In genomic region chr15:77916851-77917544, GRCm38 (mm10) we compare ENCODE assay signal across 8 mouse cellular contexts. TPM values are rescaled to one million over a fixed set of nuclear protein-coding genes. Genes with fewer than 3 reads are reported as not detected.
DNase-seq lines count a peak whose midpoint lies in the region; ATAC-seq and TF ChIP-seq lines count a peak whose summit lies in the region.

No protein-coding gene starts in this region.

- peaks cover 49 to 87% of the 10 kb centered on the region in 2 experiments for H3K36me3 ChIP-seq in CH12.LX (replicated peaks in 1 of 2; ENCODE audit: control insufficient read depth in 1 of 2, insufficient read depth in 1 of 2, low read length in 1 of 2)
- peaks cover 48% of the 10 kb centered on the region for H3K36me3 ChIP-seq in heart, embryonic 15.5 days

- no peaks in the 10 kb centered on the region for H3K27me3 ChIP-seq in CH12.LX (replicated peaks)
- no peaks in the 10 kb centered on the region for H3K27me3 ChIP-seq in heart, embryonic 15.5 days

- no peaks in the 10 kb centered on the region for H3K9me3 ChIP-seq in CH12.LX (replicated peaks; ENCODE audit: low read length)
- H3K9me3 ChIP-seq in heart, embryonic 15.5 days (replicated peaks), result no peaks in the 10 kb centered on the region

- DNase-seq in CH12.LX (ENCODE audit: extremely low read depth), result peak; percentile 82
- peak; percentile 96 for DNase-seq in kidney, postnatal 4 days
- DNase-seq in lung, adult 2 months, result peak; percentile 90
- peak; percentile 85 for DNase-seq in ovary, postnatal 36 days (ENCODE audit: low spot score)
- peak; percentile 88 for DNase-seq in thymus, postnatal 14 days

- ATAC-seq in heart, embryonic 15.5 days (replicated peaks; ENCODE audit: insufficient number of reproducible peaks, insufficient read depth, low FRiP score, low read depth), result 0 out of 2 replicates have a peak, but pooled peaks have one; percentile 27

- H3K27ac ChIP-seq in CH12.LX (ENCODE audit: insufficient read depth, low read depth), result no peak overlapping the region
- no peak overlapping the region for H3K27ac ChIP-seq in bone marrow, adult 2 months (ENCODE audit: control insufficient read depth, insufficient read depth, low read depth, low read length, poor library complexity)
- H3K27ac ChIP-seq in embryonic fibroblast, embryonic 13.5 days (ENCODE audit: insufficient read depth, low read length), result no peak overlapping the region; the same call in 1 of the 2 replicates
- H3K27ac ChIP-seq in heart, embryonic 15.5 days, result no peak overlapping the region

- H3K9ac ChIP-seq in CH12.LX (ENCODE audit: insufficient read depth, low read depth), result no peak overlapping the region
- no peak overlapping the region for H3K9ac ChIP-seq in heart, embryonic 15.5 days

- TF ChIP-seq EP300 in CH12.LX (IDR thresholded peaks at IDR 0.05; ENCODE audit: low read length), result no peak

- 39% methylated on average over 8 of the region's 8 CpGs for WGBS in bone marrow, adult 2 months
- WGBS in heart, embryonic 15.5 days, result 36% methylated on average over 8 of the region's 8 CpGs
- WGBS in lung, adult 2 months, result 31% methylated on average over 8 of the region's 8 CpGs

- TF ChIP-seq CTCF in CH12.LX (conservative IDR thresholded peaks at IDR 0.05 in 1 of 2, IDR thresholded peaks at IDR 0.05 in 1 of 2; ENCODE audit: low read depth in 2 of 2, low read length in 2 of 2), result peak; percentile 82 to 84
- TF ChIP-seq CTCF in bone marrow, adult 2 months (IDR thresholded peaks at IDR 0.05; ENCODE audit: control insufficient read depth, insufficient read depth, low read length), result peak; percentile 88
- peak; percentile 78; the same call in 1 of the 2 replicates for TF ChIP-seq CTCF in embryonic fibroblast, embryonic 13.5 days (IDR thresholded peaks at IDR 0.05; ENCODE audit: borderline replicate concordance, insufficient read depth, low read length)
- peak; percentile 93 for TF ChIP-seq CTCF in lung, adult 2 months (IDR thresholded peaks at IDR 0.05; ENCODE audit: insufficient read depth, low read length)

- peaks cover 2 to 34% of the 10 kb centered on the region in 2 experiments; a peak in 3 of 4 replicates for H3K4me1 ChIP-seq in CH12.LX (ENCODE audit: control insufficient read depth in 1 of 2, insufficient read depth in 2 of 2)
- no peaks in the 10 kb centered on the region for H3K4me1 ChIP-seq in bone marrow, adult 2 months (ENCODE audit: control insufficient read depth, insufficient read depth, low read length)
- H3K4me1 ChIP-seq in embryonic fibroblast, embryonic 13.5 days (ENCODE audit: control insufficient read depth, insufficient read depth, low read length), result peaks cover 6% of the 10 kb centered on the region; the same call in 1 of the 2 replicates
- H3K4me1 ChIP-seq in heart, embryonic 15.5 days (replicated peaks), result peaks cover 20% of the 10 kb centered on the region
- peaks cover 12% of the 10 kb centered on the region for H3K4me1 ChIP-seq in lung, adult 2 months (ENCODE audit: control insufficient read depth, insufficient read depth, low read length)

- peak; percentile 81 for TF ChIP-seq RAD21 in CH12.LX (IDR thresholded peaks at IDR 0.05; ENCODE audit: low read depth, low read length)

- H3K79me2 ChIP-seq in CH12.LX (replicated peaks; ENCODE audit: control insufficient read depth, extremely low read depth, insufficient read depth, poor library complexity, severe bottlenecking), result 0 out of 2 replicates have a peak, but pooled peaks cover 4% of the 10 kb centered on the region

- in situ Hi-C loops in CH12.LX (cut with MboI; ENCODE audit: low pct_ligation_motif_present, low pct_unique_long_range_greater_than_20kb, low sequenced_read_pairs), result loop anchor here (10.0 kb wide), 1 partner anchor 142 kb away; no protein-coding TSS in a partner anchor

- no peak for TF ChIP-seq POLR2A in CH12.LX (IDR thresholded peaks at IDR 0.05; ENCODE audit: low read depth, low read length)
- TF ChIP-seq POLR2A in bone marrow, adult 2 months (IDR thresholded peaks at IDR 0.05; ENCODE audit: borderline replicate concordance, control insufficient read depth, low read depth, low read length), result no peak
- no peak for TF ChIP-seq POLR2A in embryonic fibroblast, embryonic 13.5 days (IDR thresholded peaks at IDR 0.05; ENCODE audit: low read depth, low read length)
- TF ChIP-seq POLR2A in lung, adult 2 months (IDR thresholded peaks at IDR 0.05; ENCODE audit: borderline replicate concordance, extremely low read depth, low read depth, low read length), result no peak

- H3K4me2 ChIP-seq in CH12.LX (ENCODE audit: insufficient read depth, low read depth, poor library complexity, severe bottlenecking), result no peak overlapping the region
- H3K4me2 ChIP-seq in heart, embryonic 15.5 days, result no peak overlapping the region

- dilution Hi-C loops in CH12.LX (cut with MboI; ENCODE audit: extremely low pct_ligation_motif_present, extremely low pct_unique_long_range_greater_than_20kb, low sequenced_read_pairs), result no loop called here

- H3K4me3 ChIP-seq in CH12.LX (replicated peaks in 1 of 3; ENCODE audit: low read depth in 2 of 3, low read length in 2 of 3, poor library complexity in 1 of 3), result no peak overlapping the region
- no peak overlapping the region for H3K4me3 ChIP-seq in bone marrow, adult 2 months (replicated peaks; ENCODE audit: control insufficient read depth, low read depth, low read length)
- H3K4me3 ChIP-seq in embryonic fibroblast, embryonic 13.5 days (ENCODE audit: insufficient read depth, low read length), result no peak overlapping the region
- H3K4me3 ChIP-seq in heart, embryonic 15.5 days, result no peak overlapping the region
- H3K4me3 ChIP-seq in lung, adult 2 months (replicated peaks; ENCODE audit: extremely low read depth, low read depth, low read length), result no peak overlapping the region

TF ChIP-seq in CH12.LX, 34 proteins besides CTCF, POLR2A, EP300 and RAD21:
- no peak for TF ChIP-seq MAZ (IDR thresholded peaks at IDR 0.05; ENCODE audit: low read depth, low read length)
- TF ChIP-seq SMC3 (IDR thresholded peaks at IDR 0.05; ENCODE audit: low read depth, low read length), result peak; percentile 73
TF ChIP-seq in CH12.LX: peak in this region for 1.

RNA-seq across cellular contexts. Expression of gene Txn2, which starts 11.8 kb away (rescaled TPM):
- total RNA-seq in CH12.LX (2012; rRNA removed), result 105 and 122 TPM in 2 replicates
- 16.8 and 22.4 TPM in 2 replicates for total RNA-seq in CH12.LX (2014; rRNA removed)
- 188 and 209 TPM in 2 replicates for polyA plus RNA-seq in CH12.LX (2012; ENCODE audit: insufficient read length, low read depth)
- 172 and 288 TPM in 2 replicates for polyA plus RNA-seq in bone marrow, adult 2 months (2011; ENCODE audit: insufficient read depth, insufficient read length, low replicate concordance, missing spikeins)
- polyA plus RNA-seq in embryonic fibroblast, embryonic 13.5 days (2011; ENCODE audit: insufficient read length, low read depth, missing spikeins), result 229 and 271 TPM in 2 replicates
- 251 and 280 TPM in 2 replicates for polyA plus RNA-seq in heart, embryonic 15.5 days (2015; fragmentation: Nextera tagmentation; extraction: Ambion mirVana)
- polyA plus RNA-seq in lung, adult 2 months (2012; rRNA removed), result 138 and 165 TPM in 2 replicates

RNA-seq across cellular contexts. Expression of gene Foxred2, which starts 39.5 kb away (rescaled TPM):
- 0.17 and 0.59 TPM in 2 replicates for total RNA-seq in CH12.LX (2012; rRNA removed)
- total RNA-seq in CH12.LX (2014; rRNA removed), result 0.39 and 0.41 TPM in 2 replicates
- polyA plus RNA-seq in CH12.LX (2012; ENCODE audit: insufficient read length, low read depth), result 0.18 and 0.43 TPM in 2 replicates
- polyA plus RNA-seq in bone marrow, adult 2 months (2011; ENCODE audit: insufficient read depth, insufficient read length, low replicate concordance, missing spikeins), result 2.9 and 6.5 TPM in 2 replicates
- 2.4 and 3.9 TPM in 2 replicates for polyA plus RNA-seq in embryonic fibroblast, embryonic 13.5 days (2011; ENCODE audit: insufficient read length, low read depth, missing spikeins)
- 0.48 and 1.2 TPM in 2 replicates for polyA plus RNA-seq in heart, embryonic 15.5 days (2015; fragmentation: Nextera tagmentation; extraction: Ambion mirVana)
- 1.8 and 2.4 TPM in 2 replicates for polyA plus RNA-seq in lung, adult 2 months (2012; rRNA removed)

RNA-seq across cellular contexts. Expression of gene Eif3d, which starts 53.6 kb away (rescaled TPM):
- total RNA-seq in CH12.LX (2012; rRNA removed) (344 and 352 TPM in 2 replicates), CH12.LX (2014; rRNA removed) (269 and 302 TPM in 2 replicates)
- 406 and 493 TPM in 2 replicates for polyA plus RNA-seq in CH12.LX (2012; ENCODE audit: insufficient read length, low read depth)
- 53.3 and 79.3 TPM in 2 replicates for polyA plus RNA-seq in bone marrow, adult 2 months (2011; ENCODE audit: insufficient read depth, insufficient read length, low replicate concordance, missing spikeins)
- polyA plus RNA-seq in embryonic fibroblast, embryonic 13.5 days (2011; ENCODE audit: insufficient read length, low read depth, missing spikeins), result 193 and 194 TPM in 2 replicates
- polyA plus RNA-seq in heart, embryonic 15.5 days (2015; fragmentation: Nextera tagmentation; extraction: Ambion mirVana), result 108 and 130 TPM in 2 replicates
- polyA plus RNA-seq in lung, adult 2 months (2012; rRNA removed), result 62.7 and 91.2 TPM in 2 replicates
